Comparison of ENCODE assay signal across 9 mouse cellular contexts in the genomic region with DNA sequence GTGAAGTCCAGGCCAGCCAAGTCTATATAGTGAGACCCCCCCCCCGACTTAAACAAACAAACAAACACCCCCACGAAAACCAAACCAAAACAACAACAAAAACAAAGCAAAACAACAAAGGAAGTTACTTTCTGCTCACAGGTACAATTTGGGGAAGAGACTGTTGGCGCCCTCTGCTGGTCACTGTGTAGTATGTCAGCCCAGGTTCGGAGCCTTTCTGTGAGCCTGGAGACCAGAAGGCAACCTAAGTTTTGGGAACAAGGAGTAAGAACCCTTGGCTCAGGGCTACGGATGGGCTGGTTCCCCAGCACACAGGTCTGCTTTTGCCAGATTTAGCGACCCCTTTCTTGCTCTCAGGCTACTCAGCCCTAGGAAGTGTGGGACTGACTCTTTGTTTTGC. TPM values are rescaled to one million over a fixed set of nuclear protein-coding genes. Genes with fewer than 3 reads are reported as not detected.
DNase-seq lines count a peak whose midpoint lies in the region; ATAC-seq and TF ChIP-seq lines count a peak whose summit lies in the region.
"Had no signal": no experiment of that assay in that cellular context is flagged by ENCODE, and none has a peak within 500 bp of the region (broad histone marks: within the 10 kb centered on the region; RNA-seq: fewer than 3 reads in every experiment).

No protein-coding gene starts in this region.

- H3K9ac ChIP-seq in kidney, embryonic 16.5 days (replicated peaks; ENCODE audit: low read length) = no peak overlapping the region
- no peak overlapping the region for H3K9ac ChIP-seq in midbrain, postnatal 0 days (replicated peaks; ENCODE audit: low read length, poor library complexity, severe bottlenecking)

- H3K27ac ChIP-seq in kidney, embryonic 16.5 days (ENCODE audit: low read length) = no peak overlapping the region
- no peak overlapping the region for H3K27ac ChIP-seq in midbrain, postnatal 0 days (ENCODE audit: low read depth, low read length)

- ATAC-seq in kidney, embryonic 16.5 days (ENCODE audit: low FRiP score, low TSS enrichment) = no peak
- ATAC-seq in midbrain, postnatal 0 days (ENCODE audit: low FRiP score) = no peak

- intact Hi-C loops in heart, postnatal 14 days (cut with DNase I) = loop anchor here (5.0 to 10.0 kb wide), 2 partner anchors 122 to 421 kb away; a partner anchor contains a TSS

- H3K27me3 ChIP-seq in kidney, embryonic 16.5 days (ENCODE audit: insufficient read depth, low read length) = no peaks in the 10 kb centered on the region
- H3K27me3 ChIP-seq in midbrain, postnatal 0 days (ENCODE audit: insufficient read depth, low read length) = no peaks in the 10 kb centered on the region

- H3K9me3 ChIP-seq in kidney, embryonic 16.5 days (ENCODE audit: low read length) = peaks cover 4% of the 10 kb centered on the region; the same call in 1 of the 2 replicates
- H3K9me3 ChIP-seq in midbrain, postnatal 0 days (ENCODE audit: low read length) = no peaks in the 10 kb centered on the region

- H3K36me3 ChIP-seq in kidney, embryonic 16.5 days (ENCODE audit: insufficient read depth, low read length) = no peaks in the 10 kb centered on the region
- H3K36me3 ChIP-seq in midbrain, postnatal 0 days (ENCODE audit: insufficient read depth, low read length) = no peaks in the 10 kb centered on the region

- peak; percentile 72 for DNase-seq in kidney, adult 18-20 months
- DNase-seq in adrenal gland, adult 18-20 months (ENCODE audit: low spot score in 2 of 2) = peak; percentile 67 to 72
- peak; percentile 66 for DNase-seq in embryo, embryonic 10 days (ENCODE audit: low spot score)
- DNase-seq in heart, postnatal 14 days = peak; percentile 71 to 74
- peak; percentile 51 to 74 for DNase-seq in layer of hippocampus, postnatal 25 days (ENCODE audit: extremely low spot score in 1 of 2, low spot score in 1 of 2)
- DNase-seq in midbrain, postnatal 0 days (ENCODE audit: low spot score) = peak; percentile 53
- peak; percentile 80 for DNase-seq in testis, postnatal 10 days (ENCODE audit: low spot score)

- H3K4me1 ChIP-seq in kidney, embryonic 16.5 days (ENCODE audit: insufficient read depth, low read length) = 0 out of 2 replicates have a peak, but pooled peaks cover 3% of the 10 kb centered on the region
- no peaks in the 10 kb centered on the region for H3K4me1 ChIP-seq in midbrain, postnatal 0 days (ENCODE audit: insufficient read depth, low read length)

- 10% methylated on average over 6 of the region's 6 CpGs for WGBS in kidney, embryonic 16.5 days
- WGBS in midbrain, postnatal 0 days = 7% methylated on average over 6 of the region's 6 CpGs

- no peak overlapping the region for H3K4me3 ChIP-seq in kidney, embryonic 16.5 days (ENCODE audit: low read length)
- H3K4me3 ChIP-seq in midbrain, postnatal 0 days (ENCODE audit: low read depth, low read length) = no peak overlapping the region
- H3K4me3 ChIP-seq: megakaryocyte, embryonic 14.5 days had no signal

- TF ChIP-seq CTCF in midbrain, postnatal 0 days (IDR thresholded peaks at IDR 0.05) = peak; percentile 91

- no peak overlapping the region for H3K4me2 ChIP-seq in kidney, embryonic 16.5 days (replicated peaks; ENCODE audit: low read depth, low read length)
- no peak overlapping the region for H3K4me2 ChIP-seq in midbrain, postnatal 0 days (ENCODE audit: low read depth, low read length, poor library complexity, severe bottlenecking)

RNA-seq across cellular contexts. Expression of a gene that starts 49.5 kb away (rescaled TPM):
- polyA plus RNA-seq in kidney, embryonic 16.5 days (2015; fragmentation: Nextera tagmentation; extraction: Ambion mirVana) = 0.49 and 0.76 TPM in 2 replicates
- total RNA-seq in adrenal gland, adult 18-20 months (2021) = under 1 TPM in 1 of 2 experiments, not detected in 1; 0.19 TPM
- not detected for total RNA-seq in heart, postnatal 14 days (2021)
- under 1 TPM in 1 of 2 experiments, not detected in 1; 0.07 TPM for total RNA-seq in layer of hippocampus, postnatal 25 days (2021)
- 0.05 TPM in 1 of 2 replicates, not detected in the other for total RNA-seq in midbrain, postnatal 0 days (2014; rRNA removed)
- 0.06 and 0.12 TPM in 2 replicates for polyA plus RNA-seq in midbrain, postnatal 0 days (2015; fragmentation: Nextera tagmentation; extraction: Ambion mirVana)
